ENCODE assay signal across 30 mouse cellular contexts in genomic region chr17:26797379-26798128, GRCm38 (mm10). TPM values are rescaled to one million over a fixed set of nuclear protein-coding genes. Genes with fewer than 3 reads are reported as not detected.
DNase-seq lines count a peak whose midpoint lies in the region; ATAC-seq and TF ChIP-seq lines count a peak whose summit lies in the region.
"Had no signal": no experiment of that assay in that cellular context is flagged by ENCODE, and none has a peak within 500 bp of the region (broad histone marks: within the 10 kb centered on the region; RNA-seq: fewer than 3 reads in every experiment).

No protein-coding gene starts in this region.

- peak overlapping the region; percentile 30 for H3K4me2 ChIP-seq in heart, embryonic 13.5 days
- no peak overlapping the region for H3K4me2 ChIP-seq in heart, postnatal 0 days (ENCODE audit: low read depth, low read length)
- H3K4me2 ChIP-seq: embryonic facial prominence, embryonic 15.5 days; hindbrain, embryonic 14.5 days; intestine, embryonic 15.5 days had no signal

- no peak for TF ChIP-seq CTCF in heart, postnatal 0 days (IDR thresholded peaks at IDR 0.05; ENCODE audit: low read depth)

- H3K9me3 ChIP-seq in heart, embryonic 13.5 days: no peaks in the 10 kb centered on the region
- no peaks in the 10 kb centered on the region for H3K9me3 ChIP-seq in heart, postnatal 0 days (replicated peaks; ENCODE audit: control insufficient read depth, low read length)
- H3K9me3 ChIP-seq: embryonic facial prominence, embryonic 15.5 days; forebrain, embryonic 10.5 days; hindbrain, embryonic 10.5 days; intestine, embryonic 15.5 days had no signal

- peaks cover 29% of the 10 kb centered on the region for H3K4me1 ChIP-seq in heart, embryonic 13.5 days
- H3K4me1 ChIP-seq in heart, postnatal 0 days (ENCODE audit: control insufficient read depth, insufficient read depth): no peaks in the 10 kb centered on the region
- H3K4me1 ChIP-seq: embryonic facial prominence, embryonic 15.5 days; forebrain, embryonic 10.5 days; hindbrain, embryonic 10.5 days had no signal

- H3K4me3 ChIP-seq in heart, embryonic 13.5 days: no peak overlapping the region
- no peak overlapping the region for H3K4me3 ChIP-seq in heart, postnatal 0 days (ENCODE audit: low read depth, low read length)
- H3K4me3 ChIP-seq: embryonic facial prominence, embryonic 15.5 days; erythroblast, embryonic 14.5 days; forebrain, embryonic 10.5 days; hindbrain, embryonic 10.5 days; intestine, embryonic 15.5 days had no signal

- H3K27ac ChIP-seq in heart, embryonic 13.5 days (replicated peaks): peak overlapping the region; percentile 87
- H3K27ac ChIP-seq in heart, postnatal 0 days (ENCODE audit: low read depth): peak overlapping the region; percentile 55
- H3K27ac ChIP-seq: embryonic facial prominence, embryonic 15.5 days; forebrain, embryonic 10.5 days; hindbrain, embryonic 10.5 days; hindbrain, embryonic 14.5 days; intestine, embryonic 15.5 days had no signal

- H3K36me3 ChIP-seq in heart, embryonic 13.5 days: peaks cover 8% of the 10 kb centered on the region
- peaks cover 7% of the 10 kb centered on the region for H3K36me3 ChIP-seq in heart, postnatal 0 days (replicated peaks; ENCODE audit: control insufficient read depth, insufficient read depth, low read length)

- H3K9ac ChIP-seq in heart, embryonic 13.5 days: no peak overlapping the region; the same call in none of the 2 replicates
- no peak overlapping the region for H3K9ac ChIP-seq in heart, postnatal 0 days (replicated peaks; ENCODE audit: low read depth, low read length)
- H3K9ac ChIP-seq: embryonic facial prominence, embryonic 15.5 days; hindbrain, embryonic 14.5 days; intestine, embryonic 15.5 days had no signal

- no peak for ATAC-seq in heart, embryonic 13.5 days (ENCODE audit: extremely low read depth, insufficient number of reproducible peaks, low FRiP score, low TSS enrichment)
- peak; percentile 65 for ATAC-seq in heart, postnatal 0 days (ENCODE audit: insufficient read depth, low read depth)
- ATAC-seq: CD4-positive, CD25-positive, alpha-beta regulatory T cell, adult 4 months; forebrain, embryonic 16.5 days; intestine, embryonic 15.5 days had no signal

- TF ChIP-seq EP300 in heart, postnatal 0 days (IDR thresholded peaks at IDR 0.05; ENCODE audit: low read depth): no peak

- peak; percentile 73 for DNase-seq in heart, adult 11 months
- no peak for DNase-seq in heart, adult 9 months (ENCODE audit: low spot score in 2 of 2)
- DNase-seq in heart, adult 18-20 months: no peak
- DNase-seq in heart, postnatal 0 days (ENCODE audit: low spot score): no peak
- DNase-seq in heart, postnatal 4 days: no peak
- DNase-seq in thymus, postnatal 14 days: no peak
- DNase-seq: adrenal gland, postnatal 25 days; B cell, adult 2 months; cerebellum, adult 11 months; cerebellum, adult 8-10 months; cerebellum, postnatal 14 days; embryo, embryonic 11 days; gastrocnemius, postnatal 10 days; kidney, adult 18-20 months; kidney, postnatal 10 days had no signal

- H3K27me3 ChIP-seq in heart, embryonic 13.5 days (replicated peaks): no peaks in the 10 kb centered on the region
- no peaks in the 10 kb centered on the region for H3K27me3 ChIP-seq in heart, postnatal 0 days (ENCODE audit: control insufficient read depth, insufficient read depth, low read length)
- H3K27me3 ChIP-seq: embryonic facial prominence, embryonic 15.5 days; intestine, embryonic 15.5 days had no signal

- WGBS in heart, embryonic 13.5 days: 33% methylated on average over 6 of the region's 6 CpGs
- 28% methylated on average over 6 of the region's 6 CpGs for WGBS in heart, postnatal 0 days

RNA-seq across cellular contexts. Expression of gene Bnip1, which starts 16.7 kb away (rescaled TPM):
- 56.6 and 60.5 TPM in 2 replicates for polyA plus RNA-seq in heart, embryonic 13.5 days (2015; fragmentation: Nextera tagmentation; extraction: Ambion mirVana)
- total RNA-seq in heart, adult 18-20 months (2021): 10 to 100 TPM; 28.5 to 30.0 TPM
- total RNA-seq in heart, postnatal 0 days (2014; rRNA removed; ENCODE audit: low replicate concordance): 45.6 and 58.6 TPM in 2 replicates
- 50.5 and 50.9 TPM in 2 replicates for polyA plus RNA-seq in heart, postnatal 0 days (2015; fragmentation: Nextera tagmentation; extraction: Ambion mirVana)
- total RNA-seq in heart, postnatal 4 days (2021): 10 to 100 TPM; 41.4 to 43.0 TPM

RNA-seq across cellular contexts. Expression of gene Nkx2-5, which starts 47.3 kb away (rescaled TPM):
- 136 and 142 TPM in 2 replicates for polyA plus RNA-seq in heart, embryonic 13.5 days (2015; fragmentation: Nextera tagmentation; extraction: Ambion mirVana)
- 10 to 100 TPM; 75.6 to 79.8 TPM for total RNA-seq in heart, adult 18-20 months (2021)
- total RNA-seq in heart, postnatal 0 days (2014; rRNA removed; ENCODE audit: low replicate concordance): 284 and 346 TPM in 2 replicates
- 139 and 155 TPM in 2 replicates for polyA plus RNA-seq in heart, postnatal 0 days (2015; fragmentation: Nextera tagmentation; extraction: Ambion mirVana)
- total RNA-seq in heart, postnatal 4 days (2021): 100 to 1,000 TPM; 123 to 128 TPM
- total RNA-seq: adrenal gland, postnatal 25 days; common myeloid progenitor, adult 5-6 weeks; gastrocnemius, postnatal 10 days; gastrocnemius, postnatal 4 days; MEL had no signal
- polyA plus RNA-seq: brain, embryonic 14.5 days; CD4-positive, CD25-positive, alpha-beta regulatory T cell, adult 4 months; erythroblast, embryonic 14.5 days; forebrain, embryonic 10.5 days; forebrain, embryonic 16.5 days; frontal cortex, adult 2 months; hindbrain, embryonic 10.5 days; hindbrain, embryonic 14.5 days; intestine, embryonic 15.5 days; kidney, embryonic 14.5 days had no signal
